Mouse (Mus musculus) neural tube, embryonic 14.5 days (tissue): ENCODE measurements around the gene Rab39b. TPM values are rescaled to one million over a fixed set of nuclear protein-coding genes. Genes with fewer than 3 reads are reported as not detected.

Experiments used
- ATAC-seq: fragments of 200-750 bp; cut with Nextera tagmentation; 2 replicates; pipeline ENCODE4 v1.8.0; 2017; ENCODE audit warnings: low read depth, mild to moderate bottlenecking, moderate TSS enrichment, moderate library complexity
- H3K27ac ChIP-seq: fragments of 300-500 bp; sonication (generic); 2 replicates; pipeline ENCODE4 v1.5.1; 2014; ENCODE audit warnings: low read depth, mild to moderate bottlenecking, control low read depth, low read length, moderate library complexity, mixed read lengths
- H3K27me3 ChIP-seq: fragments of 300-500 bp; sonication (generic); 2 replicates; pipeline ENCODE4 v1.6.1; 2014; ENCODE audit warnings: low read length; ENCODE audit not compliant: control insufficient read depth, insufficient read depth
- H3K36me3 ChIP-seq: fragments of 300-500 bp; sonication (generic); 2 replicates; pipeline ENCODE4 v1.6.1; 2014; ENCODE audit warnings: low read length, mixed read lengths; ENCODE audit not compliant: control insufficient read depth, insufficient read depth
- H3K4me1 ChIP-seq: fragments of 300-500 bp; sonication (generic); 2 replicates; pipeline ENCODE4 v1.6.1; 2014; ENCODE audit warnings: low read length; ENCODE audit not compliant: control insufficient read depth, insufficient read depth
- H3K4me2 ChIP-seq: fragments of 300-500 bp; sonication (generic); 2 replicates; pipeline ENCODE4 v1.6.1; 2014; ENCODE audit warnings: mild to moderate bottlenecking, low read depth, low read length, control low read depth
- H3K4me3 ChIP-seq: fragments of 300-500 bp; sonication (generic); 2 replicates; pipeline ENCODE4 v1.5.1; 2014; ENCODE audit warnings: low read depth, low read length, control low read depth, mixed read lengths
- H3K9ac ChIP-seq: fragments of 300-500 bp; sonication (generic); replicated peaks from 2 replicates; pipeline ENCODE4 v1.6.1; 2014; ENCODE audit warnings: low read depth, mild to moderate bottlenecking, control low read depth, low read length, mixed read lengths
- H3K9me3 ChIP-seq: fragments of 300-500 bp; sonication (generic); 2 replicates; pipeline ENCODE4 v1.6.1; 2016; ENCODE audit warnings: low read length; ENCODE audit not compliant: control insufficient read depth
- WGBS: fragments of 180-500 bp; shearing (Covaris S2); extraction: QIAGEN DNeasy Blood & Tissue Kit; methylation state at CpG from one replicate; pipeline ENCODE4 v1.1.7; 2014; 5-methylcytosine and 5-hydroxymethylcytosine counted together
- polyA plus RNA-seq: library from polyadenylated mRNA; unstranded; fragments of >200 nt; fragmentation: Nextera tagmentation; extraction: Ambion mirVana; gene quantifications from 2 replicates; pipeline ENCODE4 v1.2.1, GENCODE M21; 2014

Rab39b gene
- polyA plus RNA-seq, result 24.2 and 24.6 TPM in 2 replicates

- peak; percentile 98 for ATAC-seq
Measured at GRCm38 (mm10) chrX:75577582-75578324, at the start of gene Rab39b. TSS of gene Rab39b (minus strand) at chrX:75578231.

DNA sequence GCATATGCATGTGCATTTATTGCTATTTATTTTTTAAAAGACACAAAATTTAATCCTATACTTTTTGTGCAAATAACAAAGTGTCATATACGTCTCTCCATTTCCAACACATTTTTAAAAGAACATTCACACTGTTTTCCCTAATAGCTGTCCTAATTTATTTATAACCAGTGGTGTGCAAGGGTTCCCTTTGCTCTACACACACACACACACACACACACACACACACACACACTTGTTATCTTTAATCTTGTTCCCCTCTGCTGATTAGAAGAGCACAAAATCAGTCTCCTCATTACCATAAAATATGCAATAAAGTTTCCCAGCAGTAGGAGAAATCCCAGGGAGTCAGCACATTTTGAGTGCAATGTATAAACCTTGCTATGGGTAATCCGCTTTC, 508 bp upstream of the Rab39b start:
- no peaks in the 10 kb centered on the region for H3K9me3 ChIP-seq
- H3K4me1 ChIP-seq, result no peaks in the 10 kb centered on the region
- 80% methylated on average over 2 of the region's 2 CpGs for WGBS
- H3K36me3 ChIP-seq, result no peaks in the 10 kb centered on the region
- ATAC-seq, result peak; percentile 33; the same call in 1 of the 2 replicates
- H3K4me3 ChIP-seq, result no peak overlapping the region
- no peaks in the 10 kb centered on the region for H3K27me3 ChIP-seq
- H3K4me2 ChIP-seq, result no peak overlapping the region
- no peak overlapping the region for H3K27ac ChIP-seq
- no peak overlapping the region for H3K9ac ChIP-seq

More at GRCm38 (mm10) chrX:75577582-75578324, at the start of gene Rab39b:
- Histone ChIP-seq H3K27ac (peak within 1 kb of the TSS; percentile 70), H3K9ac (peak within 1 kb of the TSS; percentile 47), H3K4me2 (peak within 1 kb of the TSS; percentile 41), H3K4me1 (no peaks in the 10 kb centered on the region), H3K9me3 (no peaks in the 10 kb centered on the region), H3K4me3 (peak within 1 kb of the TSS; percentile 47), H3K27me3 (no peaks in the 10 kb centered on the region), H3K36me3 (no peaks in the 10 kb centered on the region)
- WGBS, result 7% methylated on average over 41 of the region's 41 CpGs

Other genes with a start within 250 kb of the Rab39b start
- 27.3 and 36.0 TPM in 2 replicates for gene Fundc2, start 195.8 kb downstream of the Rab39b start, polyA plus RNA-seq
- gene F8, start 195.6 kb downstream of the Rab39b start, polyA plus RNA-seq, result 1.4 and 3.6 TPM in 2 replicates
- gene Cmc4, start 161.6 kb downstream of the Rab39b start, polyA plus RNA-seq, result 22.2 and 28.1 TPM in 2 replicates
- 7.2 and 10.3 TPM in 2 replicates for gene Mtcp1, start 161.6 kb downstream of the Rab39b start, polyA plus RNA-seq
- gene Brcc3, start 161.6 kb downstream of the Rab39b start, polyA plus RNA-seq, result 41.3 and 47.9 TPM in 2 replicates
- 377 and 380 TPM in 2 replicates for gene Vbp1, start 63.9 kb downstream of the Rab39b start, polyA plus RNA-seq